Mouse (Mus musculus) limb, embryonic 12.5 days (tissue): ENCODE measurements around the gene Zic1. TPM values are rescaled to one million over a fixed set of nuclear protein-coding genes. Genes with fewer than 3 reads are reported as not detected.
A peak's percentile ranks its signal among the peaks of the same experiment; 100 is the strongest.

Experiments
- ATAC-seq: fragments of 200-750 bp; cut with Nextera tagmentation; 2 replicates; pipeline ENCODE4 v1.8.0; 2017; ENCODE audit warnings: low read depth, moderate TSS enrichment; ENCODE audit not compliant: insufficient number of reproducible peaks, insufficient read depth, low FRiP score, low TSS enrichment
- H3K27ac ChIP-seq: fragments of 300-500 bp; sonication (generic); 2 replicates; pipeline ENCODE4 v1.5.1; 2016; ENCODE audit warnings: mild to moderate bottlenecking, moderate library complexity
- H3K27me3 ChIP-seq: fragments of 300-500 bp; sonication (generic); 2 replicates; pipeline ENCODE4 v1.6.1; 2016; ENCODE audit warnings: mild to moderate bottlenecking, moderate library complexity
- H3K36me3 ChIP-seq: fragments of 300-500 bp; sonication (generic); 2 replicates; pipeline ENCODE4 v1.6.1; 2016; ENCODE audit warnings: mild to moderate bottlenecking, moderate library complexity
- H3K4me1 ChIP-seq: fragments of 300-500 bp; sonication (generic); replicated peaks from 2 replicates; pipeline ENCODE4 v1.6.1; 2016
- H3K4me2 ChIP-seq: fragments of 300-500 bp; sonication (generic); 2 replicates; pipeline ENCODE4 v1.6.1; 2016; ENCODE audit warnings: mild to moderate bottlenecking, moderate library complexity
- H3K4me3 ChIP-seq: fragments of 300-500 bp; sonication (generic); replicated peaks from 2 replicates; pipeline ENCODE4 v1.5.1; 2016; ENCODE audit warnings: mild to moderate bottlenecking
- H3K9ac ChIP-seq: fragments of 300-500 bp; sonication (generic); replicated peaks from 2 replicates; pipeline ENCODE4 v1.6.1; 2016; ENCODE audit warnings: mild to moderate bottlenecking, moderate library complexity
- H3K9me3 ChIP-seq: fragments of 300-500 bp; sonication (generic); 2 replicates; pipeline ENCODE4 v1.6.1; 2016; ENCODE audit warnings: mild to moderate bottlenecking, moderate library complexity
- WGBS: fragments of 180-500 bp; shearing (Covaris S2); methylation state at CpG from one replicate; pipeline ENCODE4 v1.1.7; 2016; 5-methylcytosine and 5-hydroxymethylcytosine counted together
- polyA plus RNA-seq: library from polyadenylated mRNA; unstranded; fragments of >200 nt; fragmentation: Nextera tagmentation; extraction: Ambion mirVana; gene quantifications from 2 replicates; pipeline ENCODE4 v1.2.1, GENCODE M21; 2016

Gene Zic1
- polyA plus RNA-seq, 1 experiment from 2014 or later, result 0.13 TPM

DNA sequence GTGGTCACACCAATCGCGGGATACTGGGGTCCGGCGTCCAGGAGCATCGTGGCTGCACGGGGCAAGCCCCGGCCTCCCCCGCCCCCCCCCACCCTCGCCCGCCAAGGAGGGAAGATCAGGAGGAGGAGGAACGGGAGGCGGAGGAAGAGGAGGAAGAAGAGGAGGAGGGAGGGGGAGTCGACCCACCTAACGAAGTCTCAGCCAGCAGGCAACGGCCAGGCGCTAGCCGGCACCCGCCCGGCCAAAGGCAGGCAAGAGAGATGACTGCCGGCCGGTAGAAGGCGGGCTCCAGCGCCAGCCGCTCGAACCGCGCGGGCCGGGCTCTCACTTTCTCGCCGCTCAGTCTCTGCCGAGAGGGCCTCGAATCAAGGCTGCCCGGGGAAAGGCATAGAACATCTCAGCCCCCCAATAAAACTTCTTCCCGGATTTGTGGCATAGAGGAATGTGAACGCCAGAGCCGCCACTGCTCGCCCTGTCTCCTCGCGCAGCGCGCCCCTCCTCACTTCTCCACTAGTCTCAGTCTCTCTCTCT lies 574 bp downstream of the Zic1 start:
- H3K27me3 ChIP-seq, result peaks cover 97% of the 10 kb centered on the region
- no peaks in the 10 kb centered on the region for H3K36me3 ChIP-seq
- H3K27ac ChIP-seq, result no peak overlapping the region
- H3K4me1 ChIP-seq, result peaks cover 12% of the 10 kb centered on the region
- no peaks in the 10 kb centered on the region for H3K9me3 ChIP-seq
- peak; percentile 60; the same call in 1 of the 2 replicates for ATAC-seq
- H3K4me3 ChIP-seq, result peak overlapping the region; percentile 28
- WGBS, result 1% methylated on average over 42 of the region's 42 CpGs
- H3K4me2 ChIP-seq, result peak overlapping the region; percentile 37
- H3K9ac ChIP-seq, result 0 out of 2 replicates have a peak overlapping the region, but pooled peaks have one; percentile 12

DNA sequence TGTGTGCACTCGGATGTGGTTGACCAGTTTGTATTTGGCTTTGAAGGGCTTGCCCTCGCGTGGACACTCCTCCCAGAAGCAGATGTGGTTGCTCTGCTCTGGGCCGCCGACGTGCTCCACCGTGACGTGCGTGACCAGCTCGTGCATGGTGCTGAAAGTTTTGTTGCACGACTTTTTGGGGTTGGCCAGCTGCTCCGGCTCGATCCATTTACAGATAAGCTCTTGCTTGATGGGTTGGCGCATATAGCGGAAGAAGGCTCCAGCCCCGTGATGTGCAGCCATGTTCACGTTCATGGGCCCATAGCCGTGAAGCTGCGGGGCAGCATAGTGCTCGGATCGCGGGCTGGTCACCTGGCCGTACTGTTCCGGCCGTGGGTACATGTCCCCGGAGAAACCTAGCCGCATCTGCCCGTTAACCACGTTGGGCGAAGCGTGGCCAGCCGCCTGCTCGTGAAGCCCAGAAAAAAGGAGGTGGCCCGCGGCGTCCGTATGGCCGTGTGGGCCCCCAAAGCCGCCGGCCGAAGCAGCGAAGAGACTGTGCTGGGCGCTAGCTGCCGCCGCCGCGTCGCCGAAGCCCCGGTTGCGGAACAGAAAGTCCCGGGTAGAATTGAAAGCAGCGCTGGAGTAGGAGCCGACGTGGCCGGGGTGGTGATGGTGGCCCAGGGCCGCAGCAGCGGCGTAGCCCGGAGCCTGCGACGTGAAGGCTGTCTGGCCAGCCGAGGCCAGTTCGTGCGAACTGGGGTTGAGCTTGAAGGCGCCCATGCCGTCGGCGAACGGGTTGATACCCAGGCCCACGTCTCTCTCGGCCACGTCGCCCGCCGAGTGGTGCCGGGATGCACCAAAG lies 1.3 kb downstream of the Zic1 start:
- peak overlapping the region; percentile 37 for H3K4me2 ChIP-seq
- H3K9me3 ChIP-seq, result no peaks in the 10 kb centered on the region
- 0 out of 2 replicates have a peak, but pooled peaks have one; percentile 23 for ATAC-seq
- H3K36me3 ChIP-seq, result no peaks in the 10 kb centered on the region
- no peak overlapping the region for H3K27ac ChIP-seq
- peaks cover 12% of the 10 kb centered on the region for H3K4me1 ChIP-seq
- peaks cover 94% of the 10 kb centered on the region for H3K27me3 ChIP-seq
- H3K9ac ChIP-seq, result peak overlapping the region; percentile 34; the same call in 1 of the 2 replicates
- H3K4me3 ChIP-seq, result peak overlapping the region; percentile 28
- under 1% methylated on average over 75 of the region's 77 CpGs for WGBS

DNA sequence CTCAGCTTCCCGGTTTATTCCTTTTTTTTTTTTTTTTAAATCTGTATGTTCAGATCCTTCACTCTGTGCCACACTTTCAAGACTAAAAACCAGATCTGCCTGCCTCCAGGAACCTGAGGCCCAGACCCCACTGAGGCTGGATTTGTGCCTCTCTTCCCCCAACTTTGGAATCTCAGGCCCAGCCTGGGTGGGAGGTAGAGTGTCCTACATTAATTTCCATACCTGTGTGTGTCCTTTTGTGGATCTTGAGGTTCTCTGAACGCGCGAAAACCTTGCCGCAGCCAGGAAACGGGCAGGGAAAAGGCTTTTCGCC lies 1.8 kb downstream of the Zic1 start:
- H3K9me3 ChIP-seq, result no peaks in the 10 kb centered on the region
- ATAC-seq, result no peak
- peak overlapping the region; percentile 28; the same call in 1 of the 2 replicates for H3K4me3 ChIP-seq
- H3K27me3 ChIP-seq, result peaks cover 91% of the 10 kb centered on the region
- WGBS, result 1% methylated on average over 7 of the region's 7 CpGs
- H3K9ac ChIP-seq, result no peak overlapping the region
- H3K36me3 ChIP-seq, result no peaks in the 10 kb centered on the region
- no peak overlapping the region for H3K27ac ChIP-seq
- peaks cover 12% of the 10 kb centered on the region for H3K4me1 ChIP-seq
- H3K4me2 ChIP-seq, result no peak overlapping the region

DNA sequence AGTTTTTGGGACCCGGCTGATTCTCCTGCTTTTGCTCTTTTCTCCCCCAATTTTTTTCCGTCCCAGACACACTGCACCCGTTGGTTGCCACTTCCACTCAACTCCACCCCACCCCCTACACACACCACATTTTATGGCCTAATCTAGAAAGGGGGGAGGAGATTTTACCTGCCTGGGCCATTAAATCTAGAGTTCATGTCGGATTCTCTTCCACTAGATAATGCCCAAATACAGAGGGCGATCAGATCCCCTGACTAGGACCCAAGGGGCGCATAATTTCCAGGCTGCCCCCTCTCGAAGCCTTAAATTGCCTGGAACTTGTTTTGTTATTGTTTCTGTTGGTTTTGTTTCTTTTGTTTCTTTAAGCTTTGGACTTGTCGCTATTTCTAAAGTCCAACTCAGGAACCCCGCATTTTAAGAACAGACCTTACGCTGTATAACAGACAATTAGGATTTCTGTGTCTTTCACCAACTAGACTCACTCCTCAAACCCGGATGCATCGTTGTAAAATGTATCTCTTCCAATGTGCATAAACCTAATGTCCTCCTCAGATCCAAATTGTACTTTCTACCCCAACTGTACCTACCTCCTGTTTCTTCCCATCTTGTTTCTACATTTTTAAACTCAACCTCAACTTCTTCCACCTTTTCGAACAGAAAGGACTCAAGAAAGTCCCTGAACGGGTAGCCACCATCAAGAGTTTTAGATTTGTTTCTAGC lies 2.4 kb downstream of the Zic1 start:
- WGBS, result 2% methylated on average over 14 of the region's 14 CpGs
- Histone ChIP-seq H3K27me3 (peaks cover 85% of the 10 kb centered on the region), H3K4me3 (no peak overlapping the region), H3K9me3 (no peaks in the 10 kb centered on the region), H3K4me1 (peaks cover 12% of the 10 kb centered on the region), H3K36me3 (no peaks in the 10 kb centered on the region), H3K4me2 (no peak overlapping the region), H3K27ac (no peak overlapping the region), H3K9ac (no peak overlapping the region)
- ATAC-seq, result no peak

DNA sequence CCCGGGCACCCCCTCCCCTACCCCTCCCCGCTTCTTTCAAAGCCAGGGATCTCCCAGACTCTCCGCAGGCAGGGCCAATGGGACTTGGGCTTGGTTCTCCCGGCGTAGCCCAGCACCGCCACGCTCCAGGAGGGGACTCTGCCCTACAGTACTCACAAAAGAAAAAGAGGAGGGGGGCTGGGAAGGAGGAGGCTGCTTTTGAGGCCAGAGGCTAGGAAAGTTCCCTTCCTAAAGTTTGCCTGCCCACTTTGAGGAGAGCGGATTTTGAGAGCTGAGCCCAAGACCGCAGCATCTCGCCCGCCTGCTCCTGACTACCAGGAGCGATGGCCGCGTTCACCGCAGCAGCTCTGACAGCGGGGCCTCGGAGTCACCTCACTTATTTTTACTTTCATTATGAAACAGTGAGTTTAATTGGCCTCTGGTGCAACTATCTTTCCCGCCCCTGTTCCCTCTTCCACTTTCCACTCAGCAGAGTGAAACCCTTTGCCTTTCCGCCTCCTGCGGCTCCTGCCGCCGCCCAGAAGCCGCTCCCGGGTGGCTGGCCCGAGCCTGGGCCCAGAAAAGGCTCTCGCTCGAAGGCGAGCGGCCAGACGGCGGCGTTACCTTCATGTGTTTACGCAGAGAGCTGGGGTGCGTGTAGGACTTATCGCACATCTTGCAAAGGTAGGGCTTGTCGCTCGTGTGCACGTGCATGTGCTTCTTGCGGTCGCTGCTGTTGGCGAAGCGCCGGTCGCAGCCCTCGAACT lies 3.6 kb downstream of the Zic1 start, which contains the start of gene Zic4:
Gene Zic4 (plus strand): TSS at position 558 of the 746 bp plus-strand sequence.
- H3K9ac ChIP-seq, result no peak within 1 kb of the TSS
- peak within 1 kb of the TSS; percentile 46 for H3K4me2 ChIP-seq
- H3K4me3 ChIP-seq, result peak within 1 kb of the TSS; percentile 32
- under 1% methylated on average over 45 of the region's 45 CpGs for WGBS
- H3K27me3 ChIP-seq, result peaks cover 82% of the 10 kb centered on the region
- no peaks in the 10 kb centered on the region for H3K36me3 ChIP-seq
- H3K4me1 ChIP-seq, result peaks cover 12% of the 10 kb centered on the region
- no peak within 1 kb of the TSS for H3K27ac ChIP-seq
- ATAC-seq, result 0 out of 2 replicates have a peak, but pooled peaks have one; percentile 69
- H3K9me3 ChIP-seq, result no peaks in the 10 kb centered on the region

DNA sequence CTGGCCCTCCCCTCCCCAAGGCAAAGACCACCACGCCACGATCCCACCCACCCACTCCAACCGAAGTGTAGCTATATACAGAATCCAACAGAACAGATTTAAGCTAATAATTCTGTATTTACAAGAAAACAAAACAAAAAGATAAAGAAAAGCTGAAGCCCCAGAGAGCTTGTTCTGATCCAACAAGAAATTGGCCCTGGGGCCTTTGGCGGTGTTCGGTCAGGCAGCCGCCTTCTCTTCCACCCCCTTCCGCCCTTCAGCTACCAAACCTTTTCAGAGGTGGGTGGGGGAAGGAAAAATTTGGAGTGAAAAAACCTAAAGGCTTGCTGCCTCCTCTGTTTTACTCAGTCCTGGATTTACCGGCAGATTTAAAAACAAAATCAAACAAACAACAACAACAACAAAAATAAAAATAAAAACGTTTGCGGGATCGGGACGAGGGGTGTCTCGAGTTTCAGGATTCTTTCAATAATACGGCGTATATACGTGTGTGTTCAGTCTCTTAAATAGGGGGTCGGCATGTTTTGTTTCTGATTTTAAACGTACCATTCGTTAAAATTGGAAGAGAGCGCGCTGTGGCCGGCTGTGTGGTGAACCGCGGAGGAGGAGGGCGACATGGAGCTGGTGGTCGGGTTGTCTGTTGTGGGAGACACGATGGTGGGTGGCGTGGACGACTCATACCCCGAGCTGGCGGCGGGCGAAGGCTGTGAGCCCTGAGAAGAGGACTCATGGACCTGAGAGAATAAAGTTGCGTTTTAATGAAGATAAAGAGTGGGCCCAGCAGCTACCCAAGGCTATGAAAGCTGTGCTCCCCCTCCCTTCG lies 4.4 kb downstream of the Zic1 start:
- under 1% methylated on average over 35 of the region's 35 CpGs for WGBS
- Histone ChIP-seq H3K4me3 (peak overlapping the region; percentile 32; the same call in 1 of the 2 replicates), H3K4me1 (peaks cover 12% of the 10 kb centered on the region), H3K9ac (no peak overlapping the region), H3K36me3 (no peaks in the 10 kb centered on the region), H3K27me3 (peaks cover 78% of the 10 kb centered on the region), H3K27ac (no peak overlapping the region), H3K9me3 (no peaks in the 10 kb centered on the region), H3K4me2 (peak overlapping the region; percentile 46)
- ATAC-seq, result no peak

DNA sequence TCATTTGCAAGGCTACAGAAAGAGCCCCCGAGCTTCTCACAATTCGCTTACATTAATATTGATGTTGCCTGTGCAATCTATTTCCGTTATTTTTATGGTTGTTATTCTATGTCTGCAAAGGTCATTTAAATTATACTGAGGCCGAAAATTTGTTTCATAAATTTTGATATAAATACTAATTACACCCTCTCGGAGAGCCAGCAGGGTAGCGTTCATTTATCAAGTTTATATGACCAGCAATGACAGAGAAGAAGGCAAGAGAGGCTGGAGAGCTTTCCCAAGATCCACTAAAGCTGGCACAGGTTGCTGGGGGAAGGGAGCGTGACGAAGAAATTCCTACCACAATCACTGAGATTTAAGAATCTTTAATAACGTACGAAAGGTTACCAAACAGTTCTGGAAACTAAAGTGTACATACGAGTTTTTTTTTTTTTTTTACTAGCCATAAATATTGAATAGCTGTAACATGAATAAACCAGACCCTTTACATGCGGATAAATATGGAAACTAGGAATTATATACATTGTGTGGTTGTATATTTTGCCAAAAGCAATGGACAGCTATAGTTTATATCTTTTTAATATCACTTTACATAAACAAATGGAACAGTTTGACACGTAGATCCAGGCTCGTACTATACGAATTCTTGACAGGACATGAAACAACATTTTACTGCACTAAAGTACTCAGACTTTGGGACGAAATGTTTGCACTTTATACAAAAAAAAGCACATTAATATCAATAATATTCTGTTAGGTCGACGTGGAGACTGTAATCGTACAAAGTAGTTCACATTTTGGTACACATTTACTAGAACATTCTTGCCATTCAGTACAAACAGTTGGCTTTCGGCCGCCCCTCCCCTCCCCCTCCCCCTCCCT lies 5.2 kb downstream of the Zic1 start:
- H3K9me3 ChIP-seq, result no peaks in the 10 kb centered on the region
- 3% methylated on average over 21 of the region's 21 CpGs for WGBS
- H3K36me3 ChIP-seq, result no peaks in the 10 kb centered on the region
- no peak for ATAC-seq
- peaks cover 12% of the 10 kb centered on the region for H3K4me1 ChIP-seq
- H3K4me3 ChIP-seq, result no peak overlapping the region
- H3K27me3 ChIP-seq, result peaks cover 78% of the 10 kb centered on the region
- no peak overlapping the region for H3K27ac ChIP-seq
- no peak overlapping the region for H3K4me2 ChIP-seq
- H3K9ac ChIP-seq, result no peak overlapping the region

DNA sequence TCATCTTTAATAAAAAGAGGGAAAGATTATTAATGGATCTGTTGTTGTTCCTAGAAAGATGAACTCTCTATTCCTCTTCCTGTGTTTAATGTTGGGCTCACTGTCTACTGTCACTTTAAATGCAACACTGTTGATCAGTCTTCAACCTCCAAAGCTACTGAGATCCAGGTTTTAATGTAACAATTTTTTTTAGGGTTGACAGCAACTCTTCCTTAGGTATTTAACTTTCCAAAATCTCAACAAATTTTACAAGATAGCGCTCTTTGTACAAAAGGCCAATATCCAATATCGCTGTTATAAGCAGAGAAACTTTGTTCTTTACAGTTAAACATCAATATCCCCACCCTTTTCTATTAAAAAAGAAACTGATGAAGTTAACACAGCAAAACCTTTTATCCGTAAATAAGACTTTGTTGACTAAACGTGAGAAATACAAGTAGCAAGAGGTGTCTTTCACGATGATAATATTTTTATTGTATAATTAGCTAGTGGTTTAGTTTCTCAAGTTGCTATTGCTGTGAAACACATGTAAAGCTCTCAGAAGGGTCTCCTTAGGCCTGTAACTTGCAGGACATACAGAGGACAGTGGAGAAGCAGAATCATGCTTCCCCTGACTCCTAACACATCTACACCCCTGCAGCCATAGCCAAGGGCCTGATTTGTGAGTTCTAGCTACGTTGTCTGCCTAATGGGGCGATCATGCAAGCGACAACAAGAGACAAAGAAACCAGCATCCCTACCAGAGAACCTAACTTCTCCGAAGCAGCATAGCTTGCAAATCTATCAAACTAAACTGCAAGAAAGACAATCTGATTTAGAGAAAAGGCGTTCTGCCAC lies 6.5 kb downstream of the Zic1 start:
- H3K4me1 ChIP-seq, result peaks cover 6% of the 10 kb centered on the region; the same call in 1 of the 2 replicates
- 8% methylated on average over 10 of the region's 10 CpGs for WGBS
- no peaks in the 10 kb centered on the region for H3K36me3 ChIP-seq
- H3K9ac ChIP-seq, result no peak overlapping the region
- no peak overlapping the region for H3K4me2 ChIP-seq
- H3K27ac ChIP-seq, result no peak overlapping the region
- no peak for ATAC-seq
- H3K9me3 ChIP-seq, result no peaks in the 10 kb centered on the region
- H3K27me3 ChIP-seq, result peaks cover 78% of the 10 kb centered on the region
- H3K4me3 ChIP-seq, result no peak overlapping the region

DNA sequence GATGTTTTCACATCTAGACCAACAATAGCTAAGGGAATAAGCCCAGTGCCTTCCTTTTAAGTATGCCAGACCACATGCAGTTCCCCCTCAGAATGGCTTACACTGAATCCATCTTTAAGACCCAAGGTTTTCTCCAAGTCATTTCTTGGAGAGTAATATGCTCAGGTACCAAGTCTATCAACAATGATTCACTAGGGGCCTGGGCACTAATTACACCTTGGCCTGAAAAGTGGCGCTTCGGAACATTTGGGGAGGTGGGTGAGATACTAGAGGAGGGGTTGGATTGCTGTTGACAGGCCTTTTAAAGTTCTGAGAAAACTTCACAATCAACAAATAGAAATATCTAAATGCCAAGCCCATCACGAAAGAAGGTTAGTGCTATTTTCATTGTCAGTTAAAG lies 8.3 kb downstream of the Zic1 start:
- peaks cover 77% of the 10 kb centered on the region for H3K27me3 ChIP-seq
- under 1% methylated on average over 3 of the region's 3 CpGs for WGBS
- H3K9me3 ChIP-seq, result no peaks in the 10 kb centered on the region
- H3K36me3 ChIP-seq, result no peaks in the 10 kb centered on the region
- H3K27ac ChIP-seq, result no peak overlapping the region
- ATAC-seq, result no peak
- H3K4me1 ChIP-seq, result peaks cover 5% of the 10 kb centered on the region; the same call in 1 of the 2 replicates
- H3K4me3 ChIP-seq, result no peak overlapping the region
- H3K4me2 ChIP-seq, result no peak overlapping the region
- no peak overlapping the region for H3K9ac ChIP-seq
